In genomic region chr3:121378708-121379612, GRCm38 (mm10) we compare ENCODE assay signal across 12 mouse cellular contexts. TPM values are rescaled to one million over a fixed set of nuclear protein-coding genes. Genes with fewer than 3 reads are reported as not detected.
DNase-seq lines count a peak whose midpoint lies in the region; ATAC-seq and TF ChIP-seq lines count a peak whose summit lies in the region.
"Had no signal": no experiment of that assay in that cellular context is flagged by ENCODE, and none has a peak within 500 bp of the region (broad histone marks: within the 10 kb centered on the region; RNA-seq: fewer than 3 reads in every experiment).

No protein-coding gene starts in this region.

- no peaks in the 10 kb centered on the region for H3K36me3 ChIP-seq in heart, adult 2 months (ENCODE audit: control insufficient read depth, insufficient read depth, low read length)
- H3K36me3 ChIP-seq in heart, embryonic 12.5 days, result no peaks in the 10 kb centered on the region
- H3K36me3 ChIP-seq in embryonic facial prominence, embryonic 14.5 days (ENCODE audit: control insufficient read depth, insufficient read depth, low read length), result no peaks in the 10 kb centered on the region
- H3K36me3 ChIP-seq: intestine, embryonic 15.5 days; neural tube, embryonic 13.5 days had no signal

- H3K27ac ChIP-seq in heart, adult 2 months, result no peak overlapping the region; the same call in 1 of the 2 replicates
- no peak overlapping the region for H3K27ac ChIP-seq in heart, embryonic 12.5 days (ENCODE audit: poor library complexity, severe bottlenecking)
- H3K27ac ChIP-seq in embryonic facial prominence, embryonic 14.5 days (replicated peaks; ENCODE audit: low read depth, low read length), result no peak overlapping the region
- H3K27ac ChIP-seq in left cerebral cortex, adult 2 months, result no peak overlapping the region
- H3K27ac ChIP-seq: intestine, embryonic 15.5 days; neural tube, embryonic 13.5 days had no signal

- no peaks in the 10 kb centered on the region for H3K9me3 ChIP-seq in heart, embryonic 12.5 days (replicated peaks)
- no peaks in the 10 kb centered on the region for H3K9me3 ChIP-seq in embryonic facial prominence, embryonic 14.5 days (ENCODE audit: control insufficient read depth, low read length)
- H3K9me3 ChIP-seq: intestine, embryonic 15.5 days; neural tube, embryonic 13.5 days had no signal

- TF ChIP-seq CTCF in heart, adult 2 months (IDR thresholded peaks at IDR 0.05), result no peak
- no peak for TF ChIP-seq CTCF in left cerebral cortex, adult 2 months (IDR thresholded peaks at IDR 0.05)

- H3K4me3 ChIP-seq in heart, adult 2 months, result no peak overlapping the region
- H3K4me3 ChIP-seq in heart, embryonic 12.5 days, result no peak overlapping the region
- no peak overlapping the region for H3K4me3 ChIP-seq in embryonic facial prominence, embryonic 14.5 days (ENCODE audit: low read depth, low read length)
- H3K4me3 ChIP-seq in left cerebral cortex, adult 2 months, result no peak overlapping the region
- H3K4me3 ChIP-seq: intestine, embryonic 15.5 days; neural tube, embryonic 13.5 days had no signal

- peaks cover 2% of the 10 kb centered on the region; the same call in 1 of the 2 replicates for H3K4me1 ChIP-seq in heart, adult 2 months (ENCODE audit: control insufficient read depth, insufficient read depth, low read length)
- 0 out of 2 replicates have a peak, but pooled peaks cover 3% of the 10 kb centered on the region for H3K4me1 ChIP-seq in heart, embryonic 12.5 days (replicated peaks)
- H3K4me1 ChIP-seq in embryonic facial prominence, embryonic 14.5 days (ENCODE audit: control insufficient read depth, insufficient read depth, low read length), result peaks cover 27% of the 10 kb centered on the region
- H3K4me1 ChIP-seq: intestine, embryonic 15.5 days; neural tube, embryonic 13.5 days had no signal

- intact Hi-C loops in heart, adult 2 months (cut with DNase I), result no loop called here
- intact Hi-C loops in left cerebral cortex, adult 2 months (cut with DNase I), result loop anchor here (5.0 kb wide), 1 partner anchor 43 kb away; no protein-coding TSS in a partner anchor

- no peak for TF ChIP-seq POLR2A in heart, adult 2 months (IDR thresholded peaks at IDR 0.05; ENCODE audit: insufficient read depth, low read depth, low read length)

- WGBS in heart, adult 2 months, result 53% methylated on average over 15 of the region's 15 CpGs
- WGBS in heart, embryonic 12.5 days, result 72% methylated on average over 15 of the region's 15 CpGs
- WGBS in embryonic facial prominence, embryonic 14.5 days, result 17% methylated on average over 15 of the region's 15 CpGs

- H3K4me2 ChIP-seq in heart, embryonic 12.5 days, result no peak overlapping the region
- 0 out of 2 replicates have a peak overlapping the region, but pooled peaks have one; percentile 2 for H3K4me2 ChIP-seq in embryonic facial prominence, embryonic 14.5 days (ENCODE audit: low read depth, low read length)
- H3K4me2 ChIP-seq: intestine, embryonic 15.5 days; neural tube, embryonic 13.5 days had no signal

- peak; percentile 48 to 60 for DNase-seq in heart, adult 2 months
- DNase-seq in NIH3T3 (ENCODE audit: low read depth), result peak; percentile 80
- DNase-seq in embryonic facial prominence, embryonic 14.5 days (ENCODE audit: low spot score), result peak; percentile 61
- DNase-seq in kidney, postnatal 36 days, result peak; percentile 91 to 92
- no peak for DNase-seq in spleen, postnatal 36 days (ENCODE audit: low spot score in 2 of 2)
- no peak for DNase-seq in left cerebral cortex, adult 2 months (ENCODE audit: extremely low spot score in 1 of 2, low spot score in 2 of 2)
- DNase-seq: cerebellum, adult 9-11 months had no signal

- no peak for TF ChIP-seq EP300 in heart, adult 2 months (IDR thresholded peaks at IDR 0.05; ENCODE audit: insufficient read depth, low read depth, low read length)

- no peaks in the 10 kb centered on the region for H3K27me3 ChIP-seq in heart, adult 2 months (ENCODE audit: control insufficient read depth, insufficient read depth, low read length)
- H3K27me3 ChIP-seq in heart, embryonic 12.5 days (replicated peaks), result no peaks in the 10 kb centered on the region
- no peaks in the 10 kb centered on the region for H3K27me3 ChIP-seq in embryonic facial prominence, embryonic 14.5 days (replicated peaks; ENCODE audit: control insufficient read depth, insufficient read depth, low read length)
- H3K27me3 ChIP-seq: intestine, embryonic 15.5 days; neural tube, embryonic 13.5 days had no signal

- H3K79me2 ChIP-seq in heart, adult 2 months (replicated peaks; ENCODE audit: control insufficient read depth, insufficient read depth, low read length), result no peaks in the 10 kb centered on the region

- no peak overlapping the region for H3K9ac ChIP-seq in heart, adult 2 months (ENCODE audit: low read depth, low read length)
- H3K9ac ChIP-seq in heart, embryonic 12.5 days, result no peak overlapping the region
- no peak overlapping the region for H3K9ac ChIP-seq in embryonic facial prominence, embryonic 14.5 days (ENCODE audit: low read depth, low read length)
- H3K9ac ChIP-seq: intestine, embryonic 15.5 days; neural tube, embryonic 13.5 days had no signal

- ATAC-seq in heart, embryonic 12.5 days (ENCODE audit: insufficient number of reproducible peaks, low FRiP score), result no peak
- 0 out of 2 replicates have a peak, but pooled peaks have one; percentile 53 for ATAC-seq in embryonic facial prominence, embryonic 14.5 days (ENCODE audit: low read depth)
- no peak for ATAC-seq in monocyte, adult 5-6 weeks (replicated peaks; ENCODE audit: insufficient number of reproducible peaks, low FRiP score, low TSS enrichment, poor library complexity, severe bottlenecking)
- ATAC-seq: CD4-positive, CD25-positive, alpha-beta regulatory T cell, adult 4 months; intestine, embryonic 15.5 days had no signal

RNA-seq across cellular contexts. Expression of gene Cnn3, which starts 47.3 kb away (rescaled TPM):
- total RNA-seq in heart, adult 2 months (2021), result 10 to 100 TPM; 37.8 to 40.2 TPM
- polyA plus RNA-seq in heart, adult 2 months (2012; rRNA removed), result 45.4 and 75.7 TPM in 2 replicates
- polyA plus RNA-seq in heart, embryonic 12.5 days (2016; fragmentation: Nextera tagmentation; extraction: Ambion mirVana), result 455 and 460 TPM in 2 replicates
- polyA plus RNA-seq in embryonic facial prominence, embryonic 14.5 days (2014; fragmentation: Nextera tagmentation; extraction: Ambion mirVana), result 870 and 944 TPM in 2 replicates
- 10 to 100 TPM; 61.0 to 64.7 TPM for total RNA-seq in left cerebral cortex, adult 2 months (2021)
- total RNA-seq in monocyte, adult 5-6 weeks (2017), result 5.2 to 37.7 TPM (median 7.7 TPM) in 3 replicates

Comparison
In these comparisons a context has a peak if more than half of its experiments do, and no peak if none do; other contexts are left out.
1. DNase-seq: peak in heart, adult 2 months (2 of 2), NIH3T3 (single experiment), embryonic facial prominence, embryonic 14.5 days (single experiment) and kidney, postnatal 36 days (2 of 2); none in spleen, postnatal 36 days (0 of 2) and left cerebral cortex, adult 2 months (0 of 2).